Mouse (Mus musculus): ENCODE measurements around the gene Rragc. TPM values are rescaled to one million over a fixed set of nuclear protein-coding genes. Genes with fewer than 3 reads are reported as not detected.
"Not testable (repeated sequence)": the region's sequence is repeated elsewhere in the genome, so short reads cannot be mapped to it uniquely, and the experiment has no call there.

Rragc gene
- polyA plus RNA-seq, 1 experiment from 2014 or later = 47.1 TPM

GRCm38 (mm10) chr4:123927961-123928360 is 10.7 kb downstream of the Rragc start:
- Histone ChIP-seq H3K9me3 (replicated peaks; ENCODE audit: low read length) (no peaks in the 10 kb centered on the region), H3K27ac (no peak overlapping the region), H3K4me1 (replicated peaks; ENCODE audit: insufficient read depth, low read length) (no peaks in the 10 kb centered on the region), H3K36me3 (ENCODE audit: insufficient read depth, low read length) (peaks cover 64% of the 10 kb centered on the region), H3K9ac (ENCODE audit: low read depth, low read length) (no peak overlapping the region), H3K27me3 (ENCODE audit: insufficient read depth, low read length) (no peaks in the 10 kb centered on the region), H3K4me3 (replicated peaks; ENCODE audit: low read depth, low read length) (no peak overlapping the region), H3K4me2 (ENCODE audit: low read length) (no peak overlapping the region)
- no peak for ATAC-seq (replicated peaks; ENCODE audit: low FRiP score, low read depth)
- TF ChIP-seq CTCF (IDR thresholded peaks at IDR 0.05; ENCODE audit: low read depth) = no peak
- DNase-seq (ENCODE audit: low spot score) = peak; percentile 31

GRCm38 (mm10) chr4:123929994-123930393 is 12.7 kb downstream of the Rragc start:
- Histone ChIP-seq H3K4me2 (ENCODE audit: low read length) (no peak overlapping the region), H3K27me3 (ENCODE audit: insufficient read depth, low read length) (no peaks in the 10 kb centered on the region), H3K4me1 (replicated peaks; ENCODE audit: insufficient read depth, low read length) (no peaks in the 10 kb centered on the region), H3K9ac (ENCODE audit: low read depth, low read length) (no peak overlapping the region), H3K27ac (no peak overlapping the region), H3K9me3 (replicated peaks; ENCODE audit: low read length) (no peaks in the 10 kb centered on the region), H3K36me3 (ENCODE audit: insufficient read depth, low read length) (peaks cover 57% of the 10 kb centered on the region), H3K4me3 (replicated peaks; ENCODE audit: low read depth, low read length) (no peak overlapping the region)
- ATAC-seq (replicated peaks; ENCODE audit: low FRiP score, low read depth) (no peak), DNase-seq (ENCODE audit: low spot score) (no peak)
- 95% methylated on average over 4 of the region's 4 CpGs for WGBS
- TF ChIP-seq CTCF (IDR thresholded peaks at IDR 0.05; ENCODE audit: low read depth) = no peak

GRCm38 (mm10) chr4:123934306-123934705 is 17.1 kb downstream of the Rragc start:
- 86% methylated on average over 4 of the region's 4 CpGs for WGBS
- ATAC-seq (replicated peaks; ENCODE audit: low FRiP score, low read depth) = no peak
- H3K27me3 ChIP-seq (ENCODE audit: insufficient read depth, low read length) = no peaks in the 10 kb centered on the region
- H3K4me1 ChIP-seq (replicated peaks; ENCODE audit: insufficient read depth, low read length) = no peaks in the 10 kb centered on the region
- H3K27ac ChIP-seq = no peak overlapping the region
- no peaks in the 10 kb centered on the region for H3K9me3 ChIP-seq (replicated peaks; ENCODE audit: low read length)
- H3K36me3 ChIP-seq (ENCODE audit: insufficient read depth, low read length) = peaks cover 52% of the 10 kb centered on the region
- no peak overlapping the region for H3K4me3 ChIP-seq (replicated peaks; ENCODE audit: low read depth, low read length)
- no peak for TF ChIP-seq CTCF (IDR thresholded peaks at IDR 0.05; ENCODE audit: low read depth)
- no peak overlapping the region for H3K4me2 ChIP-seq (ENCODE audit: low read length)
- DNase-seq (ENCODE audit: low spot score) = no peak
- no peak overlapping the region for H3K9ac ChIP-seq (ENCODE audit: low read depth, low read length)

- 91% methylated on average over 7 of the region's 7 CpGs for WGBS
- ATAC-seq (replicated peaks; ENCODE audit: low FRiP score, low read depth) (no peak), DNase-seq (ENCODE audit: low spot score) (no peak)
Measured at GRCm38 (mm10) chr4:123936059-123936458, 18.8 kb downstream of the Rragc start.

GRCm38 (mm10) chr4:123939838-123940237 is 22.6 kb downstream of the Rragc start:
- Histone ChIP-seq H3K4me1 (replicated peaks; ENCODE audit: insufficient read depth, low read length) (no peaks in the 10 kb centered on the region), H3K4me3 (replicated peaks; ENCODE audit: low read depth, low read length) (no peak overlapping the region), H3K27me3 (ENCODE audit: insufficient read depth, low read length) (no peaks in the 10 kb centered on the region), H3K36me3 (ENCODE audit: insufficient read depth, low read length) (peaks cover 18% of the 10 kb centered on the region; the same call in 1 of the 2 replicates), H3K4me2 (ENCODE audit: low read length) (no peak overlapping the region), H3K27ac (no peak overlapping the region), H3K9ac (ENCODE audit: low read depth, low read length) (no peak overlapping the region), H3K9me3 (replicated peaks; ENCODE audit: low read length) (no peaks in the 10 kb centered on the region)
- ATAC-seq (replicated peaks; ENCODE audit: low FRiP score, low read depth) = no peak
- TF ChIP-seq CTCF (IDR thresholded peaks at IDR 0.05; ENCODE audit: low read depth) = peak; percentile 87
- peak; percentile 86 for DNase-seq (ENCODE audit: low spot score)
- 7% methylated on average over 4 of the region's 4 CpGs for WGBS

More at GRCm38 (mm10) chr4:123936059-123936458, 18.8 kb downstream of the Rragc start:
- Histone ChIP-seq H3K4me1 (replicated peaks; ENCODE audit: insufficient read depth, low read length) (no peaks in the 10 kb centered on the region), H3K4me3 (replicated peaks; ENCODE audit: low read depth, low read length) (no peak overlapping the region), H3K9me3 (replicated peaks; ENCODE audit: low read length) (no peaks in the 10 kb centered on the region), H3K9ac (ENCODE audit: low read depth, low read length) (no peak overlapping the region), H3K36me3 (ENCODE audit: insufficient read depth, low read length) (peaks cover 37% of the 10 kb centered on the region), H3K4me2 (ENCODE audit: low read length) (no peak overlapping the region), H3K27ac (no peak overlapping the region), H3K27me3 (ENCODE audit: insufficient read depth, low read length) (no peaks in the 10 kb centered on the region)
- TF ChIP-seq CTCF (IDR thresholded peaks at IDR 0.05; ENCODE audit: low read depth) = no peak

DNA sequence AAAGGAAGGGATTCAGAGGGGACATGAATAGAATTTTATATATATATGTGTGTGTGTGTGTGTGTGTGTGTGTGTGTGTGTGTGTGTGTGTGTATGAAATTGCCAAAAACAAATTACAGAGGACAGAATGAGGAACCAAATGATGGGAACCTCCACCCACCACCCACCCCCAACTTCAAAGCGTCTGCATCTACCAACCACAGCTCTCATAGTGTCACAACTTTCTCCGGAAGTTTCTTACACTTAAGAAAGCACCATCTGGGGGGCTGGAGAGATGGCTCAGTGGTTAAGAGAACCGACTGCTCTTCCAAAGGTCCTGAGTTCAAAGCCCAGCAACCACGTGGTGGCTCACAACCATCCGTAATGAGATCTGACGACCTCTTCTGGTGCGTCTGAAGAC is 23.6 kb downstream of the Rragc start:
- DNase-seq (ENCODE audit: low spot score); ATAC-seq (replicated peaks; ENCODE audit: low FRiP score, low read depth); H3K27me3 ChIP-seq (ENCODE audit: insufficient read depth, low read length); H3K4me1 ChIP-seq (replicated peaks; ENCODE audit: insufficient read depth, low read length); H3K9ac ChIP-seq (ENCODE audit: low read depth, low read length); H3K4me2 ChIP-seq (ENCODE audit: low read length); H3K9me3 ChIP-seq (replicated peaks; ENCODE audit: low read length); H3K27ac ChIP-seq; H3K4me3 ChIP-seq (replicated peaks; ENCODE audit: low read depth, low read length): not testable (repeated sequence)
- WGBS = 64% methylated on average over 7 of the region's 7 CpGs
- peaks cover 11% of the 10 kb centered on the region; the same call in 1 of the 2 replicates for H3K36me3 ChIP-seq (ENCODE audit: insufficient read depth, low read length)

DNA sequence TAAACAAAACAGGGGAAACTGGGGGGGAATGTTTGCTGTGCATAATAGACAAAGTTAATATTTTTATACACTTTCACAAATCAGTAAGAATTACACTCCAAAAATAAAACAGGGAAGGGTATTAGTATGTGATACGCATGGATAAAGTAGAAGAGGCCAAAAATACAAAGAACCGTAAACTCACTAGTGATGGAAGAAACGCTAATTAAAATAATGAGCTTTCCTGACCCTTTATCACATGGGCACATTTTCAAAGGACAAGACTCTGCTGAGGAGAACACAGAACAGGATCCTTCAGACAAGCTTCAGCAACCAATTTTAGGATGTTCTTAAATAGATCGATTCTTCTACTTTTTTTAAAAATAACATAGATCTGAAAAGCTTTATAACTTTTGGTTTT is 29.5 kb downstream of the Rragc start:
- Histone ChIP-seq H3K4me2 (ENCODE audit: low read length) (no peak overlapping the region), H3K27ac (no peak overlapping the region), H3K9me3 (replicated peaks; ENCODE audit: low read length) (no peaks in the 10 kb centered on the region), H3K9ac (ENCODE audit: low read depth, low read length) (no peak overlapping the region), H3K4me1 (replicated peaks; ENCODE audit: insufficient read depth, low read length) (no peaks in the 10 kb centered on the region), H3K27me3 (ENCODE audit: insufficient read depth, low read length) (no peaks in the 10 kb centered on the region), H3K36me3 (ENCODE audit: insufficient read depth, low read length) (no peaks in the 10 kb centered on the region), H3K4me3 (replicated peaks; ENCODE audit: low read depth, low read length) (no peak overlapping the region)
- ATAC-seq (replicated peaks; ENCODE audit: low FRiP score, low read depth) (no peak), DNase-seq (ENCODE audit: low spot score) (no peak)
- no peak for TF ChIP-seq CTCF (IDR thresholded peaks at IDR 0.05; ENCODE audit: low read depth)
- WGBS = 77% methylated on average over 4 of the region's 4 CpGs

Measured in kidney, postnatal 0 days (tissue).